Mouse (Mus musculus) limb, embryonic 11.5 days (tissue): ENCODE results near the gene Proser2. TPM values are rescaled to one million over a fixed set of nuclear protein-coding genes. Genes with fewer than 3 reads are reported as not detected.

Experiments used
- ATAC-seq: fragments of 200-750 bp; cut with Nextera tagmentation; 2 replicates; pipeline ENCODE4 v1.8.0; 2017; ENCODE audit warnings: low read depth; ENCODE audit not compliant: insufficient number of reproducible peaks, low FRiP score, low TSS enrichment
- DNase-seq: peaks from one replicate; pipeline ENCODE4 v3.0.0-alpha.2; 2015; ENCODE audit warnings: low spot score
- H3K27ac ChIP-seq: fragments of 300-500 bp; sonication (generic); replicated peaks from 2 replicates; pipeline ENCODE4 v1.5.1; 2014; ENCODE audit warnings: low read depth, mild to moderate bottlenecking, low read length
- H3K27me3 ChIP-seq: fragments of 300-500 bp; sonication (generic); 2 replicates; pipeline ENCODE4 v1.6.1; 2014; ENCODE audit warnings: mild to moderate bottlenecking, low read length, mixed read lengths; ENCODE audit not compliant: control insufficient read depth, insufficient read depth
- H3K36me3 ChIP-seq: fragments of 300-500 bp; sonication (generic); 2 replicates; pipeline ENCODE4 v1.6.1; 2014; ENCODE audit warnings: mild to moderate bottlenecking, low read length, moderate library complexity, mixed read lengths; ENCODE audit not compliant: control insufficient read depth, insufficient read depth
- H3K4me1 ChIP-seq: fragments of 300-500 bp; sonication (generic); 2 replicates; pipeline ENCODE4 v1.6.1; 2014; ENCODE audit warnings: low read length, mixed read lengths; ENCODE audit not compliant: control insufficient read depth, insufficient read depth
- H3K4me2 ChIP-seq: fragments of 300-500 bp; sonication (generic); 2 replicates; pipeline ENCODE4 v1.6.1; 2014; ENCODE audit warnings: low read depth, mild to moderate bottlenecking, moderate library complexity; ENCODE audit not compliant: severe bottlenecking
- H3K4me3 ChIP-seq: fragments of 300-500 bp; sonication (generic); 2 replicates; pipeline ENCODE4 v1.5.1; 2014; ENCODE audit warnings: low read depth, low read length
- H3K9ac ChIP-seq: fragments of 300-500 bp; sonication (generic); 2 replicates; pipeline ENCODE4 v1.6.1; 2014; ENCODE audit warnings: mild to moderate bottlenecking, low read length
- H3K9me3 ChIP-seq: fragments of 300-500 bp; sonication (generic); 2 replicates; pipeline ENCODE4 v1.6.1; 2016; ENCODE audit warnings: low read length; ENCODE audit not compliant: control insufficient read depth
- WGBS: fragments of 180-500 bp; shearing (Covaris S2); extraction: QIAGEN DNeasy Blood & Tissue Kit; methylation state at CpG from one replicate; pipeline ENCODE4 v1.1.7; 2014; 5-methylcytosine and 5-hydroxymethylcytosine counted together
- polyA plus RNA-seq: library from polyadenylated mRNA; unstranded; fragments of >200 nt; fragmentation: Nextera tagmentation; extraction: Ambion mirVana; gene quantifications from 2 replicates; pipeline ENCODE4 v1.2.1, GENCODE M21; 2014

The Proser2 gene
- polyA plus RNA-seq, 1 experiment from 2014 or later = 4.8 TPM

DNA sequence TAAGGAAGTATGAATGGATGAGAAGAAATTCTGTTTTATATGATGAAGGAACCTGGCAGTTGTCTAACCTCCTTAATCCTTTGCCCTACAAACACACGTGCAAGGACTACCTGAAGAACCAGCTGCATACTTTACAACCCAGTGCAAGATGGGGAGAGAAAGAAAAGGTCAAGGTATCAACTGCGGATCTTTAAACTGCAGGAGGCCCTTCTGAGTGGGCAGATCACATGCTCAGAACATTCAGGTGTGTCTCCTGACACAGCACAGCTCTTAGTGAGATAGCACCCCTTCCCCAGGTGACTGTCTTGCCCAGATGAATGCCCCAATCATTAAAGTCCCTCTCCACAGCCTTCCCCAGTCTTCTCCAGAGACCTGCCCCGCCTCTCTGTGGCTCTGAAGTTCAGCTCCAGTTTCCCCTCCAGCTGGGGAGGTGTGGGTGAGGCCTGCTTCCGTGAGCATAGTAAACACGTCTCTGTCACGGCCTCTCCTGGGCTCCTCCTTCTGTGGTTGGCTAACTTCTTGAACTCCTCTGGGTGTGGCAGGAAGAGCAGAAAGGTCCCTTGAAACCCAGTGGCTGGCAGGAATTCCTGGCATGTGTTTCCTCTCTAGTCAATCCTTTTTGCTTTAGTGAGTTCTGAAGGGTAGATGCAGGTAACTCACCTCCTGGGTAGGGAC lies 32.5 kb upstream of the Proser2 start:
- Histone ChIP-seq H3K27ac (no peak overlapping the region), H3K27me3 (no peaks in the 10 kb centered on the region), H3K4me3 (no peak overlapping the region), H3K9me3 (no peaks in the 10 kb centered on the region), H3K4me1 (peaks cover 11% of the 10 kb centered on the region), H3K4me2 (no peak overlapping the region), H3K36me3 (no peaks in the 10 kb centered on the region), H3K9ac (no peak overlapping the region)
- no peak for ATAC-seq
- WGBS = 42% methylated on average over 6 of the region's 6 CpGs
- DNase-seq = no peak

DNA sequence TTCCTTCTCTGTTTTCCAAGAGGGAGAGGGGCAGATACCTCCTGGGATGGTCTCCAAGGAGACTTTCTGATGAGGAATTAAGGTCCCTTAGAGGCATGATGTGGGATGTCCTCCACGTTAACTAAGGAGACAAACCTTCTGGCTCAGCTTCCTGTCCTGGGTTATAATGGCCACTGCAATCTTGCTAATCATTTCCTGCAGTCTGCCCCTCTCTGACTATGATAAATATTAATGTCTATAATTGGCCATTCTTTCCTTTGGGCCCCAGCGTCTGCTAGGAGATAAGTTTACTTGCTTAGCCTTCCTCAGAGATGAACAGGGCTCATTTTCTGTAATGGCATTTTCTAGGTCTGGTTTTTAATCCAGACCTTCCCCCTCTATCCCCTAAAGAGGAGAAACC lies 29.7 kb upstream of the Proser2 start:
- Histone ChIP-seq H3K36me3 (no peaks in the 10 kb centered on the region), H3K4me1 (peaks cover 11% of the 10 kb centered on the region), H3K4me2 (no peak overlapping the region), H3K9ac (no peak overlapping the region), H3K9me3 (no peaks in the 10 kb centered on the region), H3K27ac (no peak overlapping the region), H3K27me3 (no peaks in the 10 kb centered on the region), H3K4me3 (no peak overlapping the region)
- no peak for DNase-seq
- ATAC-seq = no peak
- WGBS = 46% methylated on average over 2 of the region's 2 CpGs

DNA sequence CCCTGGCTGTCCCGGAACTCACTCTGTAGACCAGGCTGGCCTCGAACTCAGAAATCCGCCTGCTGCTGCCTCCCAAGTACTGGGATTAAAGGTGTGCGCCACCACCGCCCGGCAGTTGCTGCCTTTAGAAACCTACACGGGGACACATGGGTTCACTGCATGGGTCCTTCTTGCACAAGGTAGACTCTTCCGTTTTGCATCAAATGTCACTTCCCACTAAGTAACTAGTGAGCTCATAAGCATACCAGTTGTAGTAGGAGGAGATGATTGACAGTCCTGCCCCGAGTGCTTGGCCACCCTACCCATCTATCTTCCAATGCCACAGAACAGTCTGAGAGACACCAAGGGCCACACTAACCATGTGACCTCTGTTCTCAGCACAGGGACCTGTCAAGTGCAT lies 29.2 kb upstream of the Proser2 start:
- peaks cover 11% of the 10 kb centered on the region for H3K4me1 ChIP-seq
- H3K4me3 ChIP-seq = no peak overlapping the region
- H3K27me3 ChIP-seq = no peaks in the 10 kb centered on the region
- DNase-seq (no peak), ATAC-seq (no peak)
- H3K4me2 ChIP-seq = no peak overlapping the region
- H3K36me3 ChIP-seq = no peaks in the 10 kb centered on the region
- H3K9ac ChIP-seq = no peak overlapping the region
- no peaks in the 10 kb centered on the region for H3K9me3 ChIP-seq
- WGBS = 93% methylated on average over 9 of the region's 9 CpGs
- H3K27ac ChIP-seq = no peak overlapping the region

DNA sequence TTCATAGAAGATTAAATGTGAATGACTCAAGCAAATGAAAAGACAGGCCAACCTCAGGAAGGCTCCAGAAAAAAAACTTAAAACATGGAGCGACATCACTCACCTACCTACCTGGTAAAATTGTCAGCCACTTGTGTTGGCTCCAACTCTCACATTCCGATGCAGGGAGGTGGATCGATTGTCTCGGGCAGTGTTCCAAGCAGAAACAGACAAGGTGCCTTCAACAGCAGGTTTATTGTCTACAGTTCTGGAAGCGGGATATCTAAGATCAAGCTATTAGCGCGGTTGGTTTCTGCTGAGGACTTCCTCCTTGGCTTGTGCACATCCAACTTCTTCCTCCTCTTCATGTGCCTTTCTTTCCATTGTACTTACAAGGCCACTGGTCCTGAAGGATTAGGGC lies 27.6 kb upstream of the Proser2 start:
- 92% methylated on average over 7 of the region's 7 CpGs for whole genome bisulfite sequencing

DNA sequence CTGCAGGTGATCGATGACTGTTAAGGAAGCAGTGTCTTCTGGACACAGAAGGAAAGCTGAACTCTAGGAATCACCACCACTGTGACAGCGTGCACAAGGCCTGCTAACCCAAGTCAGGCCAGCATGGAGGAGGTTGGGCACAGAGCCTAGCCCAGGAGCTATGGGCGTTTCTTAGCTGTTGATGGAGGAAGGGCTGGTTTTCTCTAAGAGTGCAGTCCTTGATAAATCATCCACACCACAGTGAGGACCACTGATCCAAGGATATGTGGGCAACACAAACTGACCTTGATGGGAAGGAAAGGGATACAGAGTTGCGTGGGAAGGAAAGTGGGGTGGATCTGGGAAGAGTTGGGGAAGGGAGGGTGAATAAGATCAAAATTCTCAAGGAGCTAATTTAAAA lies 27.2 kb upstream of the Proser2 start:
- no peak overlapping the region for H3K9ac ChIP-seq
- H3K4me3 ChIP-seq = no peak overlapping the region
- 93% methylated on average over 4 of the region's 4 CpGs for WGBS
- no peak overlapping the region for H3K27ac ChIP-seq
- H3K27me3 ChIP-seq = no peaks in the 10 kb centered on the region
- H3K4me1 ChIP-seq = peaks cover 11% of the 10 kb centered on the region
- no peak overlapping the region for H3K4me2 ChIP-seq
- no peak for DNase-seq
- no peaks in the 10 kb centered on the region for H3K9me3 ChIP-seq
- ATAC-seq = no peak
- H3K36me3 ChIP-seq = no peaks in the 10 kb centered on the region

More for the DNA sequence above, 27.6 kb upstream of the Proser2 start:
- H3K27me3 ChIP-seq = no peaks in the 10 kb centered on the region
- DNase-seq (no peak), ATAC-seq (no peak)
- H3K4me1 ChIP-seq = peaks cover 11% of the 10 kb centered on the region
- no peak overlapping the region for H3K4me2 ChIP-seq
- no peaks in the 10 kb centered on the region for H3K9me3 ChIP-seq
- no peak overlapping the region for H3K27ac ChIP-seq
- no peaks in the 10 kb centered on the region for H3K36me3 ChIP-seq
- no peak overlapping the region for H3K9ac ChIP-seq
- no peak overlapping the region for H3K4me3 ChIP-seq

DNA sequence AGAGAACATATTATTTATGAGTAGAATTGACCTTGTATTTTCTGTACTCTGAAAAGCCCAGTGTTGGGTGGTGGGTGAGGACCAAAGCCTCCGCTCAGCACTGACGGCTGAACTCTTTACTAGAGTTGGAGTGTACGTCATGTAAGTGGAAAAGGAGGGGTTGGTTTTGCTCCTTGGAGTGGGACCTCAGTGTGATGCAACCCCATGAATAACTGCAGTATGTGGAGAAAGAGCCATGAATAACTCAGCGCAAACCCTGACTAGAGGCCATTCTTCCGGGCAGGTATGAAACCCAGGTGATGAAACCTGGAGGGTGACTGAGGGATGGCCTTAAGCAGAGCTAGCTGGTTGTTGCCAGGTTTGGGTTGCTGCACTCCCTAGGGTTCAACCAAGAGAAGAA lies 19.8 kb upstream of the Proser2 start:
- Histone ChIP-seq H3K36me3 (no peaks in the 10 kb centered on the region), H3K9me3 (no peaks in the 10 kb centered on the region), H3K4me3 (no peak overlapping the region), H3K27ac (no peak overlapping the region), H3K4me2 (no peak overlapping the region), H3K4me1 (no peaks in the 10 kb centered on the region), H3K9ac (no peak overlapping the region), H3K27me3 (no peaks in the 10 kb centered on the region)
- ATAC-seq (no peak), DNase-seq (no peak)
- WGBS = 94% methylated on average over 5 of the region's 5 CpGs

DNA sequence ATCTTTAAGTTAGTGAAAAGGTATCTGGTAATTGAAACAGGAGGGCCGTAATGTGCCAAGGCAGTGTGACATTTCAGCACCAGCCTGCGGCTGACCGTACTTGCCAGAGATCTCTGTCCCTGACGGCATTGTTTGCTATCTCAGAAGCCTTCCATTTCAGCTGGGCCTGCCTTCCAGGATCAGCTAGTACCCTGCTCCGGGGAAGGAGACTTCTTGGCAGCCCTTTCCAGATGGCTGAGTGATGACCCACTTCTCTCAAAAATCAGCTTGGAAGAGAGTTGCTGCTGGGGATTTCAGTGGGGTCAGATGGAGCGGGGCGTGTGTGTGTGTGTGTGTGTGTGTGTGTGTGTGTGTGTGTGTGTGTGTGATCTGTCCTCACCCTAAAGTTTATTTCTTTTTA lies 16.9 kb upstream of the Proser2 start:
- Histone ChIP-seq H3K4me3 (no peak overlapping the region), H3K4me1 (no peaks in the 10 kb centered on the region), H3K27ac (no peak overlapping the region), H3K9me3 (no peaks in the 10 kb centered on the region), H3K4me2 (no peak overlapping the region), H3K9ac (no peak overlapping the region), H3K27me3 (no peaks in the 10 kb centered on the region), H3K36me3 (no peaks in the 10 kb centered on the region)
- WGBS = 84% methylated on average over 7 of the region's 7 CpGs
- DNase-seq (no peak), ATAC-seq (no peak)

DNA sequence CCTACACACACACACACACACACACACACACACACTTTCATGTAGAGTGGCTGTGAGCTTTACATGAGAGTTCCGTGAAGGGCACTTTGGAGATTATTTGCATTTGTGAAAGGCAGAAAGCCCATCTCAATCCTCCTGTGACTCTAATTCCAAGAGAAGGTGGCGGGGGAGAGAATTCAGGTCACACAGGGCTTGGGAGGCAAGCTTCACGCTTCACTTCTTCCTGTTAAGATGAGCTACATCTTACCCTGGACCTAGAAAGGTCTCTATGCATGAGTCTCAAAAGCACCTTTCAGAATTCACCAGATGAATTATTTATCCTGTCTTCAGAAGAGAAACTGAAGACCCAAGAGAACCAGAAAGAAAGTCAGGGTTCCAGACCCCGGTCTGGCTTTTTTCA lies 16.2 kb upstream of the Proser2 start:
- Histone ChIP-seq H3K4me2 (no peak overlapping the region), H3K4me3 (no peak overlapping the region), H3K27ac (no peak overlapping the region), H3K36me3 (no peaks in the 10 kb centered on the region), H3K9me3 (no peaks in the 10 kb centered on the region), H3K27me3 (no peaks in the 10 kb centered on the region), H3K9ac (no peak overlapping the region), H3K4me1 (no peaks in the 10 kb centered on the region)
- DNase-seq = no peak
- WGBS = 92% methylated on average over 4 of the region's 4 CpGs
- no peak for ATAC-seq

DNA sequence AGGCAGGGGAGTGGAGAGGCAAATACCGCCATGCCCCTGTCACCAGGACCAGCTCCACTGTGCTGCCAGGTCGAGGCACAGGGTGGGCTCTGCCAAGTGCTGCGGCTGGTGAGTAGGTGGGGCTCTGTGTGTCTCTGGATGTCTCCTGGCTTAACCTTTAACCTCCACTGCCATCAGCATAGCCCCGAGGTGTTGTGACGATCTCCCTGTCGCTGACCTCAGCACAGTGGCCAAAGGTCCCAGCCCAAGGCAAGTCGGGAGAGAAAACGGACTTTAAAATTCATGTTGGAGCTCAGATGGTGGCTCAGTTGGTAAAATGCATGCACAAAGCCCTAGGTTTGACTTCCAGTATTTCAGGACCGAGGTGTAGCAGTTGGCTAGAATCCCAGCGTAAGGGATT lies 15.6 kb upstream of the Proser2 start:
- WGBS = 70% methylated on average over 10 of the region's 10 CpGs
- no peaks in the 10 kb centered on the region for H3K36me3 ChIP-seq
- no peak overlapping the region for H3K4me2 ChIP-seq
- H3K4me1 ChIP-seq = no peaks in the 10 kb centered on the region
- no peak overlapping the region for H3K27ac ChIP-seq
- ATAC-seq = no peak
- no peak overlapping the region for H3K9ac ChIP-seq
- DNase-seq = no peak
- no peaks in the 10 kb centered on the region for H3K9me3 ChIP-seq
- H3K4me3 ChIP-seq = no peak overlapping the region
- no peaks in the 10 kb centered on the region for H3K27me3 ChIP-seq
